Mouse (Mus musculus) embryo, embryonic 9.5 days (tissue): Measurements from ENCODE around the gene Flrt2.
"Not testable (repeated sequence)": the region's sequence is repeated elsewhere in the genome, so short reads cannot be mapped to it uniquely, and the experiment has no call there.

Experiments used
- DNase-seq: peaks from one replicate; pipeline ENCODE4 v3.0.0-alpha.2; 2017; ENCODE audit errors: extremely low spot score

Gene Flrt2

DNA sequence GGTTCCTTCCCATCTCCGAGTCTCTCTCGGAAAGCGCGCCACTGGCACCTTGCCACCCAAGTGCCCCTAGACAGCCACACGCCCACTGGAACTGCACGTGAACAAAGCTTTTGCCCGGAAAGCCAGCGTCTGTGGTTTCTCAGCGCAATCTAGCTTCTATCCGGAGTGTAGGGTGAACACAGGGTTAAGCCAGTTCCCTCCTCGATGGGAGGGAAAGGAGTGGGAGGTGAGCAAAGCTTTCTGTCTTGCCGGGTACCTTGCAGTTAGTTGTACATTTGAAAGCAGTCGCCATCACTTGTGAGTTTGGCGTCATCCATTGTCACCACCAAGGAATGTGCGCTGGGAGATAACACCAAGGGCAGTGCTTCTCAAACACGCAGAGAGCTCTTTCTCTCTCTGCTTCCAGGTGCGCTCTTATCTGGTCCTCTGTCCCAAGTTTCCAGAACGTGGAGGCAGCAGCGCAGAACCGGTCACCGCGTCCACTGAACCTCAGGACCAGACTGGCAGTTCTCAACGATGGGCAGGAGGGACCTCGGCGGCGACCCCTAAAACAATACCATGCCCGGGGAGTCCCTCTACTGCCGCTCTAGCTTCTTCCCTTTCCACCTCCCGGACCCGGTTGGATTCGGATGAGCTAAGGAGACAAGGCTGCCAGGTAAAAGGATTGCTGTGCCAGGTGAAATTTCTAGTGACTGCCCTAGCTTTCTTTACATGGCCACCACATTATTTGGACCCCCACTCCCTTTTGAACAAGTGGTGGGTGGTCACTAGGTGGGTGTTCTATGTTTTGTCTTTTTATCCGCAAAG lies at the start of gene Flrt2:
Flrt2 (plus strand) TSS at position 266 of the 807 bp plus-strand sequence.
- peak; percentile 41 for DNase-seq

DNA sequence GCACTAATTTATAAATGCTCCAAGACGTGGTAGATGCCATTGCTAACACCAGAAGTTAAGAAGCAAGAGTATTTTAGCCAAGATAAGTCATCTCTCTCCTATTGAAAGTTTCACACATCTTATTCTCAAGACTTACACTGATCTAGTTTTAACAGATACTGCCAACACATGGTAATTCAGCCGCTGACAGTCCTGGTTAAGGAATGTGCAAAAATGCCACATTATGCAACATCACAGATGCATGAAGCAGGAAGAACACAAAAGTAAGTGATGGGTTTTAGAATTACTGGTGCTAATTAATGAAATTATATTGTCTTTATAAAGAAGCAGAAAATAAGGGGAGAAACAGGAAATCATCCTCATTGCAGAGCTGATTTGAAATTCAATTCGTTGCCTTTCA lies 49.8 kb upstream of the Flrt2 start:
- DNase-seq: no peak

DNA sequence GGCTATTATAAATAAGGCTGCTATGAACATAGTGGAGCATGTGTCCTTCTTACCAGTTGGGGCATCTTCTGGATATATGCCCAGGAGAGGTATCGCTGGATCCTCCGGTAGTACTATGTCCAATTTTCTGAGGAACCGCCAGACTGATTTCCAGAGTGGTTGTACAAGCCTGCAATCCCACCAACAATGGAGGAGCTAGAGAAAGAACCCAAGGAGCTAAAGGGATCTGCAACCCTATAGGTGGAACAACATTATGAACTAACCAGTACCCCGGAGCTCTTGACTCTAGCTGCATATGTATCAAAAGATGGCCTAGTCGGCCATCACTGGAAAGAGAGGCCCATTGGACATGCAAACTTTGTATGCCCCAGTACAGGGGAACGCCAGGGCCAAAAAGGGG lies 44.8 kb upstream of the Flrt2 start:
- not testable (repeated sequence) for DNase-seq

DNA sequence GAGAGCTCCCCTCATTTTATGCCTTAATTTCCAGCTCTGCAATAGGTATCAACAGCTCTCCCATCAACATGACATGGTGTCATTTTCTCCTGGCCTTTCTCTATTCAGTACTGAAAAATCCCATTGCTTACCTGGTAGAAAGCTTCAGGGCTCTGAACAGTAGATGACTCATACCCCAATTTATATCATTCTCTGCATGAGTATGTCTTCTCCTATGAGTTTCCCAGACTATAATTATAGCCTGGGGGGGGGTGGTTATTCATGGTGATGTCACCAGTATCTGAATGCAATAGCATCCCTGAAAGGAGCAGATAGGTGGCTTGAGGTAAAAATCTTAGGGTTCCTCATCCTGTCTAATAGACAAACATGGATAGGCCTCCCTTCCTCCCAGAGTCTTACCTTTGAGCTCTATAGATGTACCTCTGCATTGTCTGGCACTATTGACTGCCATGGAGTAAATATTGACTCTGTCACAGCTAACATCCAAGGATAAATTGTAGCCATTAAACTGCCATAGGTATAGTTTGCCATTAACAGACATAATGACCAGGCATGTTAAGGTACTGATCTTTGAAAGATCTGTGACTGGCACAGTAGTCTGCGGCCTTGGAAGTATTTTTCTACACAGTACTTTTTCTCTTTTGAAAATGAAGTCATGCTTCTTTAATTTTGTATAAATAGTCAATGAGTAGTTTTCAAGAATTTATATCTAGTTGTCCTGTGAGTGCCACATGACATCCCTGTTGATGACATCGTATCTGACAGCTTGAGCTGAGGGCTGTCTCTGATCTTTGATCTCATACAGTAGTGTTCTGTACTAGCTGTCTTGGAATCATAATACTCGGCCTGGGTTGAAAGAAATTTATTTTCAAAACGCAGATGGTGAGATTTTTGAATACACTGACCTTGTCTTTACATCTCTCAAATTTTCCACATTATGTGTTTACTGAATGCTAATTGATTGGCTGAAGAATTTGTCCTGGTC lies 39.6 kb upstream of the Flrt2 start:
- DNase-seq: no peak

DNA sequence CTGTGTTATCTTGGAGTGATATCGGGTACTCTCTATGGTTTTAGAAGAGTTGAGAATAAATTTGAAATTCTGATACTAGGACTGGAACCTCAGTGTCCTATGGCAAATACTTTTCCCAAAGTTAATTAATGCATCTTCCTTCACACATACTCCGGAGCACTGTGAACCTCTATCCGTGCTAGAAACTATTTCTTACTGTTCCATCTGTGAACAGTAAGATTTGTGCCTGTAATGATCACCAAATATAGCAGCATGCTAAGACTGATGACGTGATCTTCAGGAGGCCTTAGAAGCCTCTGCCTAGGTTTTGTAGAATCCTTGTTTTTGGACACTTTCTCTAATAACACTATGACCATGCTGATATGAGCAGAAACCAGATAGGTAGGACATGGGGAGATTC lies 35.4 kb upstream of the Flrt2 start:
- DNase-seq: no peak

DNA sequence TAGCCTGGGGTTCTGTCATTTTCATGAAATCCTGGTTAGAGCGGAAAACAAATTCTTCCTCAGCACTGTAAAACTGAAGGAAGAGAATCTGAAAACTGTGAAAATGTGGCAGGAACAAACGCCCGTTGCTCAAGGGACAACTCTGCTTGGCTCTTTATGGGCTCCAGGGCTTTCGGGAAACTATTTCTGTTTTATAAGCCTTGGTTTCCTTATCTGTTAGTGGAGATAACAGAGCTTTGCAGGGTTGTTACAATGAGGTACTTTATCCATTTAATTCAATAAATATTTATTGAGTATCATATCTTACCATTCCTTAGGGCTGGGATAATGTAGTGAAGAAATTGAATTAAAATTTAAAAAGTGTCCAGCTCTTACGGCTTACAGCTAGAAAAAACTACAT lies 24.7 kb upstream of the Flrt2 start:
- DNase-seq: no peak

DNA sequence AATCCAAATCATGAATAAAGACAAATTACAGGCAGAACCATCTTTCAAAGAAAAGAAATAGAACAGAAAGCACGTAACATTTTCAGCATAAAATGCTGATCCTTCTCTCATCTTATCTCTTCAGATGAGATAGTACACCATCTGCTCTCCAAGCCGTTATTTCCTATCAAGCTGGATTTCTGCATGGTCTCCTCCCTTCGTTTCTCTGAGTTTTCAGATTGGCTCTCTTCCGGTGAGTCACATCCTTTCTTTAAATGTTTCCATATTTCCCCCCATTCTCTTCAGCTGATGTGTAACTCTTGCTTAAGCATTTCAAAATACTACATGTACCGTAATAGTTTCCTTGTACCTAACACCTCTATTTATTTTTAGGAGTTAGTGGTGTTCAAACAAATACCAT lies 16.3 kb upstream of the Flrt2 start:
- no peak for DNase-seq

DNA sequence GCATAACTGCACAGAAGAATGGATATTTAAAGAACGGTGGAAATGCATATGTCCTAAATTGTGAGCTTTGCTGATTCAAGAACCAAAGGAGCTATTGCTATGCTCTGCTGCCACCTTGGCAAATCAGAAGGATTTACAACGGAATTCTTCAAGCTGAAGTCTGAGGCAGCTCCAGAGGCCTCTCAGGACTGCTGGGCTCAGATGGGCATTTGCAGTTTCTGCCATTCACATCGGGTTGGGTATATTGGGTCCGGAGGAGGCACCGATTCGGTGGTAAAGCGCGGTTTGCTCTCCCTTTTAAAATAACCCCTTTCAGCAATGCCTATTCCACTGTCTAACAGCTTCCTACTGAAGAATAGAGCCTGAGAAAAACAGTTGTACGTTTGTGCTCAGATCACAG lies 1.2 kb upstream of the Flrt2 start:
- peak; percentile 43 for DNase-seq

DNA sequence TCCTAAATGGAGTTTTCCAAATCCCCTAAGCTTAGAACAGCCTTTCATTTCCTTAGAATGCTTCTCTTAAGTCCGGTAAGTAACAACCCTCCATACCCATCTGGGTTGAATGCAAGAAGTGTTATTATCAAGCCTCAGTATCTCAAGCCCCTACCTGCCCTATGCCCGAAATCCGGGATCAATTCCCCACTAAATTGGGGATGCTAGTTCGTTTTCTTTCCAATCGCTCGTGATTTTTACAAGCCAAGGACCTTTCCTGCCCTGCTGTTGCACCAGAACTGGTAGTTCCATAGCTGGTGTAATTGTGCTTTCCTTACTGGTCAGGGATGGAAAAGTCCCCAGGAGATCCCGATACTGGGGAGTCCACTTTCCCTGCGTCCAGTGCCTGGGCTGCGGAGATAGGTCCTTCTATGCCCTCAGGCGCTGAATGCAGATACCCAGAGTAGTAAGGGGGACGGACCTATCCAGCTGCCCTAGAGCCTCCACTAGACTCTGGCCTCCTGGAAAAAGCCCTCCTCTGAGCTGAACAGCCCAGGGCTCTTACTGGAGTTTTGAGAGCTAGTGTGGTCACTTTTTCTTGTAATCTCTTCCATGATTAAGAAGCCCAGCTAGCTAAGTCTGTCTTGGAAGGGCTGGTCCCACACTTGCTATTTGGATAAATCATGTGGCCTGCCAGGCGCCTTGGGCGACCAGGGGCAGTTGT lies 1.1 kb downstream of the Flrt2 start:
- DNase-seq: peak; percentile 51

DNA sequence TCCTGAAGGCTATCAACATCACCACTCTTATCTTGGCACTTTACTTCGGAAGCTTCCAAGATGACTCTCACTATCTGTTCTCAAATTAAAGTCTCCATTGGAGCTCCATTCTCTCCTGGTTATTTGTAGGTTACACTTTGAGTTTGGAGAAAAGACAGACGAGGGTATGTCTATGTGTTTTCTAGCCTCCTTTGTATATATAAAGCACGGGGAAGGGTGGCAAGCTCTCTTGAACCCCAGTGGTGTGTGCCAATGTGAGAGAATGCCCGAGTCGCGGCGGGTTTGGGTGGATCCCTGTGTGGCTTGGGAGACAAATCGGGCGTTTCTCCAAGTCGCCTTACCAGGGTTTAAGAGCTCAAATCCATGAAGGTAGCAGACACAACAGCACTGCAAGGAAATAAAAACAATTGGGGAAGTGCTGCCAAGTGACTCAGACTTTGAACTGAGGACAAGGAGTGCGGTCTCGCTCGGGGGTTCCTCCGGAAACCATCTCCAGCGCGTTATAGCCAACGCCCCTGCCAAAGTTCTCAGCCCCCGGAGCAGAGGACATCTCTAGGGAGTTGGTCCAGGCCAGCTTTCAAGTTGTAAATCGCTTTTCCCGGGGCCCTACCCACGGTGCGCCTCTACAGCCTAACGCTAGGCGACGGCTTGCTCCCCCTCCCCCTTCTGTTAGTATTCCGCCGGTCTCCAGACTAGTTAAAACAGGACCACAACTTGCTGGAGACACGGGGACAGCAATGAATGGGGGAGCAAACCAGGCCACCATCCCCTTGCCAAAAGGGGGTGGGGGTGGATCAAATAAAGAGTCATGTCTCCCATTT lies 1.8 kb downstream of the Flrt2 start:
- peak; percentile 56 for DNase-seq

DNA sequence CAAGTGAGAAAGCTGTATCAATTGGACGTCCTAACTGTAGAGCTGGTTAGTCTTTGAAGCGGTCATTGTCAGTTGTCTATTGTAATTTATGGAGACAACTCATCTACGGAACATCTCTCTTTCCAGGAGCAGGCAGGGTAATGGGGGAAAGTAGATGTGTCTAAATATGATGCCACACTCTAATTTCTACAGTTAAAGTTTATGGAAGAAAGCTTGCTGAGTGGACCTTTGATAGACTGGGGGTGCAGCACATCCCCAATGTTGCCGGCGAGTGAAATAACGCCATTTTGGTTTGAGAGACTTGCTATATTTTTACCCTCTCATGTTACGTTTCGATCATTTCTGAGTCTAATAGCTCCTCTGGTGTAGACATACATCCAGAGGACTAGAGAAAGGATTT lies 2.5 kb downstream of the Flrt2 start:
- DNase-seq: no peak

DNA sequence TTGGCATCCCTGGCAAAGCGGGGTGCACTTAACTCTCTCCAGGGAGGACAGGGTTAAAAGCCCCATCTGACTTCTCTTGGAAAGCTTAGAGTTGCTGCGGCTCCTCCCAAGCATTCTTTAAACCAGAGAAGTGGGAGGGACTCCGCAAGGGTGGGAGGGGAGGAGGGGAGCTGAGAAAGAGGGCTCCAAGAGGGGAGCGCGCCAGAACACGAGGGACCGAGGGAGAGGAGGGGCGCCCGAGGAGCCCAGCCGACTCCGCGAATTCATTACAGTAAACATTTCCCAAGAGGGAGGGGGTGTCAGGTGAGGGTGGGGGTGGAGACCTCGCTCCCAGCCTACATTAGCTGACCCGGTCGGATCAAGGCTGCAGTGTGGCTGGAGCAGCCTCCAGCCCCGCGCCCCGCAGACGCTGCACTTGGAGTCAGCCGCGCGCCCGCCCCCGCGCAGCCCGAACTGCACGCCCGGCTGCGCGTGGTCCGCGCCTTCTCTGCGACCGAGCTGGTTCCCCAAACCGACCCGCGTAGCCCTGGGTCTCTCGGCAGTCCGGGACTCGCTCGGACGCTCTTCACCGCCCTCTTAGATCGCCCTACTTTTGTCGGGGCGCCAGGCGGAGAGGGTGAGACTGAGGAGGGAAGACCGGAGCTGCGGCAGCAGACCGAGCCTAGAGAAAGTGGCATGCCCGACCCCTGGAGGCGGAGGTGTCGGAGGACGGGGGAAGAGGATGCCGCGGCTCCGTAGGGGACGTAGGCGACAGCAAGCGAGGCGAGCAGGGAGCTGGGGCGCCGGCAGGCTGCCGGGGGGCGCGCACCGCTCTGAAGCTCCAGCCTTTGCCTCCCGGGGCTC lies 3.2 kb downstream of the Flrt2 start:
- DNase-seq: peak; percentile 90

DNA sequence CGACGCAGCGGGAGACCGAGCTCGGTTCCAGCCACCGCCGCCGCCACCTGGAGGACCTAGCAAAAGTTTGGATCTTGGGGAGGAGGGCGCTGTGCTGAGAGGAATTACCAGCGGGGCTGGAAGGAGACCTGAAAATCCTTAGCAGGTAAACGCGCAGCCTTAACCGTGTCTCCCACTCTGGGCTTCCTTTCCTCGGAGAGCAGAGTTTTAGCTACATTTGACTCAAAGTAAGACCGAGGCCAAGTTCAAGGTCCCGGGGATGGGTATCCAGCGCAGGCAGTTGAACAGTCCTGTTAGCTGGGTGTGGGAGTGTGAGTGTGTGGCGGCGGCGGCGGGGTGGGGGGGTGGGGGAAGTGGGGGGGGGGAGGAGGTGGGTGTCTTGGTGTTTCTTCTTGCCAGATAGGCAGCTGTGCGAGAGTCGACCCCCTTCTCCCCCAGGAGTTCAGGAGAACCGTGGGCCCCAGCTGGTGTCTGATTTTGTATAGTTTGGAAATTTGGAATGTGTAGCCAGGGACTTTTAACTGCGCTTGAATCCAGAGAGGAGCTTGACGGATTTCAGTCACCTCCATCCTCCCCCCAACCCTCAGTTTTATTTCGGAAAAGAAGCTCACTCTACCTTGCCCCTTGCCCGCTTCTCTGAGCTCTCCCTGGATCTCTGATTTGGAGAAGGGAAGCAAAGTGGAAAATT lies 4.0 kb downstream of the Flrt2 start:
- no peak for DNase-seq

DNA sequence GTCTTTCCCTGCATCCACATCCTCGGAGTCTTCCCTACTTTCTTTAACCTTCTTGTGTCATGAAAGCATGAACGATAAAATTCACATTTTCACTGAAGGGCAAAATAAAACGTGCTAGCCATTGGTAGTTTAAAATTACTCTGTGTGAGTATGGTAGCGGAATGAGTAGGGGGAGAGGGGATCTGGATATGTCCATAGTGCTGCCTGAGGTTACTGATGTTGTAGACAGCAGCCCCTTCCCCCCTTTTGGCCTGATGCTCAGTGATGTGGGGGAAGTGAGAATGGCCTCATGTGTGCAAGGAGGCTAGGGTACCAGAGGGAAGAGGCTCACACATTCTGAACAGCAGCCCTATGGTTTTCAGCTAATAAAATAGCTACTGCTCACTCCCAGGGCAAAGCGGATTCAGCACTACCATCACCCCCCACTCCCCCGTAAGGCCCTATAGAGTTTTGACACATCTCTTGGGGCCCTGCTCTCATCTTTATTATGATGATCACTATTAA lies 4.5 kb downstream of the Flrt2 start:
- DNase-seq: peak; percentile 13

DNA sequence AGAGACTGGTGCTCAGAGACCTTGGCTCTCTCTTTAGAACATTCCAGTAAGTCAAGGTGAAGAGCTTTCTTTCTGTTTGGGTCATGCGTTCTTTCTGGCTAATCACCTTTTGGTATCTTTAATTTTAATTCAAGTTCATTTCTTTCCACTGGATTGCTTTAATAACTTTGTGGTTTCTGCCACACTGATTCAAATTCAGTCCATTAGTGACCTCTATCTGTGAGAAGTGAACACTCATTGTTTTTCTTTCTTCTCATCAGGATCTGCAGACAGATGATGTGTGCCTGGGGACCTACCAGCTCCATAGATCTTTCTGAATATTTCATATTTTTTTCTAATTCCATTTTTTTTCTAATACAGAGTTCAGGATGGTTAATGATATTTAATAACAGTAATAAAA lies 6.5 kb downstream of the Flrt2 start:
- no peak for DNase-seq

DNA sequence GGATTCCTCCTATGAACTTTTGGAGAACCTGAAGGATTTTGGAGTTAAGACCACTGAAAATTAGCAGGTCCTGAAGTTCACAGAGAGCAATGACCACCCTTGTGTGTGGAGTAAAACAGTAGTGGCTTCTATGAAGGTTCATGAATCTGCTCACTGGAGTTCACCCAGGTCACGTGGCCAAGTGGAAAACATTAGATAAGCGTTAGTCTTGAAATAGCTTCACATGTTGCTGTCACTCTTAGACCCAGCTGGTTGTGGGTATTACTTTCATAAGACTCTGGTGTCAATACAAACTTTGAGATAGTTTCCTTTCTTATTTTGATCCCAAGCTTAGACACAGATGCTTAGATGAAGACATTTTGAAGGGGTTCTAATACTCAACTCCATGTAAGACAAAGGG lies 8.7 kb downstream of the Flrt2 start:
- no peak for DNase-seq

DNA sequence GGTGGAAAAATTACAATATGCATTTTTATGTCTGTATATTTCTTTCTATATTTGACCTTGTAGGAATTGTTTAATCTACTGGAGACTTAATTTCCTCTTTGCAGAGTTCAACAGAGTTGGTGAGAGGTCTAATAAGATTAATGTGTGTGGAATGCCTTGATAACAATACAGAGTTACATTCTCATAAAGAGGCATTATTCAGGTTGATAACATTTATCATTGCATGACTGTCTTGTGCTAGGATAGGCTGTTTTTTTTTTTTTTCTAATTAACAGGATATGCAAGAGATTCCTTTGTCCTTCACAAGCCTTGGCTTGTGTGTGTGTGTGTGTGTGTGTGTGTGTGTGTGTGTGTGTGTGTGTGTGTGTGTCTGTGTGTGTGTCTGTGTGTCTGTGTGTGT lies 9.6 kb downstream of the Flrt2 start:
- no peak for DNase-seq

DNA sequence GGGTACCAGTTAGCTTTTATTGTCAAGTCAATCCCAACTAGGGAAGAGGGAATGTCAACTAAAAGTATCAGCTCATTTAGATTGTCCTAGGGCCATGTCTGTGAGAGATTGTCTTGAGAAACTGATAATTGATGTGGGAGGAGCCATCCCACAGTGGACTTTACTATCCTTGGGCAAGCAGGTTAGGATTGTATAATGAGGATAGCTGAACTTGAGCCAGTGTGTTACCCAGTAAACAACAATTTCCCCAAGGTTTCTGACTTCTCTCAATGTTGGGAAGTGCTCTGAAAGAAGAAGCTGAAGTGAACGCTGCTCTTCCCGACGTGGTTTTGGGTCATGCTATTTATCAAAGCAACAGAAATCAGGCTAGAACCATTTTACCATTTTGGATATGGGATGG lies 13.0 kb downstream of the Flrt2 start:
- DNase-seq: no peak

DNA sequence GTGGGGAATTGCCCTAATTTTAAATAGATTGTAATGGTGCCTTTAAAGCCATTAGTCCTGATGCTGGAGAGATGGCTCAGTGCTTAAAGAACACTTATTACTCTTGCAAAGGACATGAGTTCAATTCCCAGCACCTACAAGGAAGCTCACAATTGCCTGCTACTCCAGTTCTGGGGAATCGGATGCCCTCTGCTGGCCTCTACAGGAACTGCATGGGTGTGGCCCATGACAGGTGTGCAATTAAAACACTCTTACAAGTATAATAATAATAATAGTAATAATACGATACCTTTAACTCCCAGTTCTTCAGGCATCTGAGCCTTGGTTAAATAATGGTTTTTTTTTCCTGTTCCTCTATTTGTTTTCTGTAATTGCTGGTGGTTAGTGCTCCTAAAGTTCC lies 31.2 kb downstream of the Flrt2 start:
- no peak for DNase-seq

DNA sequence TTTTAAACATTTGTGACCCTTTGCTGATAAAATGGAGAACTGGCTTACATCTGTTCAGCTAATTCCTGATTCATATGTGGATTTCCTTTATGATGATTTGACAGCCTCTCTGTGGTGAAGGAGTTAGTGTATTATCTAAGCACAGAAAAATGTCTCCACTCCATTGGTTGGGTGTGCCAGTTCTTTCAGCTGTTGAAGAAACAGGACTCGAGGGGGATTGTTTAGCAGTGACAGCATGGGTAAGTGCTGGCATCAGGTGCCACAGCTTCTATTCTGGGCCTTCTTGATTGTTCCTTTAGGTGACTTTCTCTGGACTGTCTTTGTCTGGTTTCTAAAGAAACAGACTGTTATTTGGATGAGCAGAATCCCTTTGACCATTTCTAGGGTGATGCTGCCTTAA lies 42.0 kb downstream of the Flrt2 start:
- no peak for DNase-seq
